Mouse (Mus musculus) lung, embryonic 14.5 days (tissue): ENCODE measurements around the gene Sltm. TPM values are rescaled to one million over a fixed set of nuclear protein-coding genes. Genes with fewer than 3 reads are reported as not detected.
"Not testable (repeated sequence)": the region's sequence is repeated elsewhere in the genome, so short reads cannot be mapped to it uniquely, and the experiment has no call there.

Experiments used
- ATAC-seq: fragments of 200-750 bp; cut with Nextera tagmentation; 2 replicates; pipeline ENCODE4 v1.8.0; 2017; ENCODE audit warnings: mild to moderate bottlenecking, moderate TSS enrichment, moderate library complexity; ENCODE audit not compliant: insufficient read depth
- DNase-seq: peaks from one replicate; pipeline ENCODE4 v3.0.0-alpha.2; 2015
- H3K27ac ChIP-seq: fragments of 300-500 bp; sonication (generic); 2 replicates; pipeline ENCODE4 v1.5.1; 2014; ENCODE audit warnings: low read depth, mild to moderate bottlenecking, moderate library complexity
- H3K27me3 ChIP-seq: fragments of 300-500 bp; sonication (generic); 2 replicates; pipeline ENCODE4 v1.6.1; 2014; ENCODE audit warnings: low read length, control low read depth; ENCODE audit not compliant: insufficient read depth
- H3K36me3 ChIP-seq: fragments of 300-500 bp; sonication (generic); 2 replicates; pipeline ENCODE4 v1.6.1; 2014; ENCODE audit warnings: control low read depth; ENCODE audit not compliant: insufficient read depth
- H3K4me1 ChIP-seq: fragments of 300-500 bp; sonication (generic); 2 replicates; pipeline ENCODE4 v1.6.1; 2014; ENCODE audit warnings: antibody characterized with exemption, control low read depth; ENCODE audit not compliant: insufficient read depth
- H3K4me2 ChIP-seq: fragments of 300-500 bp; sonication (generic); 2 replicates; pipeline ENCODE4 v1.6.1; 2014; ENCODE audit warnings: mild to moderate bottlenecking
- H3K4me3 ChIP-seq: fragments of 300-500 bp; sonication (generic); 2 replicates; pipeline ENCODE4 v1.5.1; 2014; ENCODE audit warnings: low read depth, low read length
- H3K9ac ChIP-seq: fragments of 300-500 bp; sonication (generic); 2 replicates; pipeline ENCODE4 v1.6.1; 2014
- H3K9me3 ChIP-seq: fragments of 300-500 bp; sonication (generic); 2 replicates; pipeline ENCODE4 v1.6.1; 2016; ENCODE audit warnings: low read depth, low read length, control low read depth
- CTCF ChIP-seq: IDR thresholded peaks from 2 replicates; pipeline ENCODE4 v1.5.1; 2016; ENCODE audit warnings: antibody characterized with exemption, low read depth
- WGBS: fragments of 180-500 bp; shearing (Covaris S2); extraction: QIAGEN DNeasy Blood & Tissue Kit; methylation state at CpG from one replicate; pipeline ENCODE4 v1.1.7; 2014; 5-methylcytosine and 5-hydroxymethylcytosine counted together
- polyA plus RNA-seq: library from polyadenylated mRNA; unstranded; fragments of >200 nt; fragmentation: Nextera tagmentation; extraction: Ambion mirVana; gene quantifications from 2 replicates; pipeline ENCODE4 v1.2.1, GENCODE M21; 2014

The Sltm gene
- polyA plus RNA-seq, 1 experiment from 2014 or later = 55.9 TPM

DNA sequence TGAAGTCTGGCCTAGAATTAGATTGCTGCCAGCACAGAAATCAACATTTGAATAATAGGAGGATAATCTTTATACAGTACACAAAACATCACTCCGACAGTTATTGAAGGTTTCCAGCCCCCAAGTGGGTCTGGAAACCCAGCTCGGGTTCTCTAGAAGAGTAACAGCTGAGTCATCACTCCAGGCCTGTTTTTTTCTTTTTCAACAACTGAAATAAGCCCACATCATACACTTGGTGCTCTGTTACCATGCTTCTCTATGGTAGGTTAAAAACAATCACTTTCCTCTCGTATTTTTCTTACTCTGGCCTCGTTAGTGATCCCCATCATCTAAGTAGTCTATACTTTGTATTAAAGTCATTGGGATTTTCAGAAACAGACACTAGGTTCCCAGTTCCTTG, 5.8 kb downstream of the Sltm start:
- H3K27me3 ChIP-seq = no peaks in the 10 kb centered on the region
- peaks cover 31% of the 10 kb centered on the region; the same call in 1 of the 2 replicates for H3K36me3 ChIP-seq
- DNase-seq (no peak), ATAC-seq (no peak)
- H3K4me2 ChIP-seq = no peak overlapping the region
- no peak overlapping the region for H3K27ac ChIP-seq
- no peak for TF ChIP-seq CTCF
- WGBS = 82% methylated on average over 4 of the region's 4 CpGs
- H3K9me3 ChIP-seq = no peaks in the 10 kb centered on the region
- H3K4me1 ChIP-seq = peaks cover 4% of the 10 kb centered on the region; the same call in 1 of the 2 replicates
- H3K9ac ChIP-seq = no peak overlapping the region
- no peak overlapping the region for H3K4me3 ChIP-seq

DNA sequence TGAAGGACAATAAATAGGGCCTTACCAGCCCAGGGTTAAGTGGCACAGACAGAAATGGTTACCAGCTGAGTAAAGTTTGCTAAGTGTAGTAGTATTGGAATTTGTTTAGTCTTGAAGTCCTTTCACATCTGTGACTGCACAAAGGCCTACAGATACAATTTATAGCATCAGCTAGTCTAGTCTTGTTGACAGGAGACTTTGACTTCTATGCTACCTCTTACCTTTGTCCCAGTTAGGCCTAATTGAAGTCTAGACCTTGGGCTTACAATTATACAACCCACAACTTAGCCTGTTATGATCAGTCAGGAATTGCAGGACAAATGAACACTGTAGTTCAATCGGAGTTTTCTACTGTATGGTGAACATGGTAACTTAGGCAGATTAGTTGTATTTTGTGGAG, 9.0 kb downstream of the Sltm start:
- Histone ChIP-seq H3K36me3 (peaks cover 35% of the 10 kb centered on the region; the same call in 1 of the 2 replicates), H3K4me3 (no peak overlapping the region), H3K9me3 (no peaks in the 10 kb centered on the region), H3K27me3 (no peaks in the 10 kb centered on the region), H3K4me2 (no peak overlapping the region), H3K4me1 (no peaks in the 10 kb centered on the region), H3K27ac (no peak overlapping the region), H3K9ac (no peak overlapping the region)
- DNase-seq (no peak), ATAC-seq (no peak)
- WGBS = 91% methylated on average over 1 of the region's 1 CpGs
- no peak for TF ChIP-seq CTCF

DNA sequence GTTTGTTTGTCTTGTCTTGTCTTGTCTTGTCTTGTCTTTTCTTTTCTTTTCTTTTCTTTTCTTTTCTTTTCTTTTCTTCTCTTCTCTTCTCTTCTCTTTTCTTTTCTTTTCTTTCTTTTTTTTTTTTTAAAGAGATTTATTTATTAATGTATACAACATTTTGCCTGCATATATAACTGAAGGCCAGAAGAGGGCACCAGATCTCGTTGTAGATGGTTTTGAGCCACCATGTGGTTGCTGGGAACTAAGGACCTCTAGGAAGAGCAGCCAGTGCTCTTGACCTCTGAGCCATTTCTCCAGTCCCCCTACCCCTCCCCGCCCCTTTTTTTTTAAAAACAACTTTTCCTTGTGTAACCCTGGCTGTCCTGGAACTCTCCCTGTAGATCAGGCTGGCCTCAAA, 9.7 kb downstream of the Sltm start:
- not testable (repeated sequence) for H3K9ac ChIP-seq, H3K4me3 ChIP-seq, H3K27me3 ChIP-seq, H3K4me2 ChIP-seq, H3K4me1 ChIP-seq, H3K9me3 ChIP-seq, ATAC-seq, DNase-seq, H3K27ac ChIP-seq
- WGBS = 94% methylated on average over 2 of the region's 2 CpGs
- H3K36me3 ChIP-seq = peaks cover 31% of the 10 kb centered on the region; the same call in 1 of the 2 replicates

DNA sequence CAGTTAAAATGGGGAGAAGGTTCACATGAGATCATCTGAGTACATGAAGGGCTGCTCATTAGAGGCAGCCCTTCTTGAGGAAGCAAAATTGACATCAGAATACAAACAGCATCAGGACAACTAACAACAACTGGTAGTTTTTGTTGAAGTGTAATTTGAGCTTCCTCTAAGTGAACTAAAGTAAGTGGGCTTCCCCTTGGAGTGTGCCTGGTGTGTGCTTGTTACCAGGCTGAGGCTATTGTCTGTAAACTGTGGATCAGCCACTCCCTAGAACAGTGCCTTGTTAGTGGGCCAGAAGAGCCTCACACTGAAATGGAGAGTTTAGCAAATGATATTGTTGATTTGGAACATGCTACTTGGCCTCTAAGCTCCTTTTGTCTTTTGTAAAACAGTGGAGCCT, 12.9 kb downstream of the Sltm start:
- Histone ChIP-seq H3K27ac (no peak overlapping the region), H3K4me3 (no peak overlapping the region), H3K4me2 (no peak overlapping the region), H3K27me3 (no peaks in the 10 kb centered on the region), H3K4me1 (no peaks in the 10 kb centered on the region), H3K36me3 (peaks cover 14% of the 10 kb centered on the region; the same call in 1 of the 2 replicates), H3K9me3 (no peaks in the 10 kb centered on the region), H3K9ac (no peak overlapping the region)
- DNase-seq = no peak
- ATAC-seq = no peak
- TF ChIP-seq CTCF = no peak

DNA sequence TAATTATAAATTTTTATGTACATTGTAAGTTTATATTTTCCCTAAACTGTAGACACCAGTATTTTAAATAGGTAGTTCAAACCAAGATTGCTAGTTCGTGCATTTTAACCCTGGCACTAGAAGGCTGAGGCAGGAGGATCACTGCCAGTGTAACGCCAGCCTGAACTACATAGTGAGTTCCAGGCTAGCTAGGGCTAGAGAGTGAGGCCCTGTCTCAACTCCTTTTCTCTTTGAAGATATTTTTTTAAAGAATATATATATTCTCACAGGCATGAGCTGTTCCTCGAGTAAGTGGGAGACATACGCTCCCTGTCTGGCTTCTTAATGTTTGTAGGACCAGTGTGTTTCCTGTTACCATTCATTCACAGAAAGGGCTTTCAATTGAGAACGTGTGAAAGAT, 14.2 kb downstream of the Sltm start:
- Histone ChIP-seq H3K9ac (no peak overlapping the region), H3K27ac (no peak overlapping the region), H3K4me3 (no peak overlapping the region), H3K4me1 (no peaks in the 10 kb centered on the region), H3K27me3 (no peaks in the 10 kb centered on the region), H3K36me3 (peaks cover 14% of the 10 kb centered on the region; the same call in 1 of the 2 replicates), H3K4me2 (no peak overlapping the region), H3K9me3 (no peaks in the 10 kb centered on the region)
- ATAC-seq (no peak), DNase-seq (no peak)
- 89% methylated on average over 5 of the region's 5 CpGs for WGBS
- TF ChIP-seq CTCF = no peak

DNA sequence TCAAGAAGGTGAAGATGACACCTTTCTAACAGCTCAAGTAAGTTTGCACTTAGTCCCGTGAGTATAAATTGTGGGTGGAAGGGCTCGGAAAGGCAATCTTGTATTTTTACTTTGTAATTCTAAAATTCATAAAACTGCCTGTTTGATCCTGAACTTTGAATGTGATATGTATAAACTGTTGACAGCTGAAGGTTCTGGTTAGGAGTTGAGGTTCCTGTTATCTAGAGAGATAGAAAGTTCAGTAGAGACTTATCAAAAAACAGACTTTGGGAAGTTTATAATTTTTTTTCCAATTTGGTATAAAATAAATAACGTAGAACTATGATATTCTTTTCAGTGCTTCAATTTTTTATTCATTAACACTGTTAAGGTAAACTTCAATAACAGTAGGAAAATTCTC, 20.3 kb downstream of the Sltm start:
- Histone ChIP-seq H3K4me3 (no peak overlapping the region), H3K36me3 (peaks cover 2% of the 10 kb centered on the region; the same call in 1 of the 2 replicates), H3K27ac (no peak overlapping the region), H3K9ac (no peak overlapping the region), H3K27me3 (no peaks in the 10 kb centered on the region), H3K9me3 (no peaks in the 10 kb centered on the region), H3K4me1 (no peaks in the 10 kb centered on the region), H3K4me2 (no peak overlapping the region)
- no peak for DNase-seq
- no peak for TF ChIP-seq CTCF
- ATAC-seq = no peak
- WGBS = 81% methylated on average over 3 of the region's 3 CpGs

GRCm38 (mm10) chr9:70567651-70568050, 25.1 kb downstream of the Sltm start:
- Histone ChIP-seq H3K4me3 (no peak overlapping the region), H3K27me3 (no peaks in the 10 kb centered on the region), H3K4me2 (no peak overlapping the region), H3K36me3 (peaks cover 5% of the 10 kb centered on the region), H3K9ac (no peak overlapping the region), H3K9me3 (no peaks in the 10 kb centered on the region), H3K4me1 (no peaks in the 10 kb centered on the region), H3K27ac (no peak overlapping the region)
- ATAC-seq (no peak), DNase-seq (no peak)
- WGBS = 57% methylated on average over 5 of the region's 5 CpGs
- TF ChIP-seq CTCF = no peak

GRCm38 (mm10) chr9:70570351-70570750, 27.8 kb downstream of the Sltm start:
- H3K4me1 ChIP-seq = no peaks in the 10 kb centered on the region
- ATAC-seq (no peak), DNase-seq (no peak)
- no peak overlapping the region for H3K27ac ChIP-seq
- no peak overlapping the region for H3K4me2 ChIP-seq
- no peak overlapping the region for H3K9ac ChIP-seq
- peaks cover 23% of the 10 kb centered on the region for H3K36me3 ChIP-seq
- WGBS = 75% methylated on average over 8 of the region's 8 CpGs
- TF ChIP-seq CTCF = no peak
- no peaks in the 10 kb centered on the region for H3K27me3 ChIP-seq
- H3K4me3 ChIP-seq = no peak overlapping the region
- H3K9me3 ChIP-seq = no peaks in the 10 kb centered on the region
